Mouse (Mus musculus): ENCODE results near the gene Fezf1. TPM values are rescaled to one million over a fixed set of nuclear protein-coding genes. Genes with fewer than 3 reads are reported as not detected.

The Fezf1 gene
- polyA plus RNA-seq, 1 experiment from 2014 or later: not detected

GRCm38 (mm10) chr6:23260738-23261050 is 12.5 kb upstream of the Fezf1 start:
- ATAC-seq (replicated peaks; ENCODE audit: insufficient number of reproducible peaks, low FRiP score, low TSS enrichment): no peak
- peaks cover 59% of the 10 kb centered on the region for H3K27me3 ChIP-seq (ENCODE audit: control insufficient read depth, insufficient read depth, low read length)
- no peak overlapping the region for H3K27ac ChIP-seq (ENCODE audit: low read depth, low read length)
- no peak overlapping the region for H3K9ac ChIP-seq (ENCODE audit: low read depth, low read length)
- peak overlapping the region; percentile 39 for H3K4me2 ChIP-seq
- H3K4me1 ChIP-seq (ENCODE audit: control insufficient read depth, insufficient read depth, low read length): 0 out of 2 replicates have a peak, but pooled peaks cover 2% of the 10 kb centered on the region
- peak overlapping the region; percentile 18; the same call in 1 of the 2 replicates for H3K4me3 ChIP-seq (ENCODE audit: low read depth, low read length)
- 3% methylated on average over 9 of the region's 9 CpGs for WGBS (ENCODE audit: insufficient replicate concordance)
- H3K9me3 ChIP-seq (replicated peaks; ENCODE audit: control insufficient read depth, low read length): no peaks in the 10 kb centered on the region
- no peaks in the 10 kb centered on the region for H3K36me3 ChIP-seq (ENCODE audit: control insufficient read depth, insufficient read depth, low read length)

GRCm38 (mm10) chr6:23260016-23260737 is 12.0 kb upstream of the Fezf1 start:
- no peak; the same call in 1 of the 2 replicates for ATAC-seq (replicated peaks; ENCODE audit: insufficient number of reproducible peaks, low FRiP score, low TSS enrichment)
- H3K9ac ChIP-seq (ENCODE audit: low read depth, low read length): no peak overlapping the region
- 5% methylated on average over 36 of the region's 36 CpGs for WGBS (ENCODE audit: insufficient replicate concordance)
- peaks cover 64% of the 10 kb centered on the region for H3K27me3 ChIP-seq (ENCODE audit: control insufficient read depth, insufficient read depth, low read length)
- H3K4me3 ChIP-seq (ENCODE audit: low read depth, low read length): peak overlapping the region; percentile 18
- H3K9me3 ChIP-seq (replicated peaks; ENCODE audit: control insufficient read depth, low read length): no peaks in the 10 kb centered on the region
- 0 out of 2 replicates have a peak, but pooled peaks cover 2% of the 10 kb centered on the region for H3K4me1 ChIP-seq (ENCODE audit: control insufficient read depth, insufficient read depth, low read length)
- H3K27ac ChIP-seq (ENCODE audit: low read depth, low read length): no peak overlapping the region
- H3K4me2 ChIP-seq: peak overlapping the region; percentile 39
- no peaks in the 10 kb centered on the region for H3K36me3 ChIP-seq (ENCODE audit: control insufficient read depth, insufficient read depth, low read length)

GRCm38 (mm10) chr6:23257981-23258380 is 9.8 kb upstream of the Fezf1 start:
- Histone ChIP-seq H3K4me3 (ENCODE audit: low read depth, low read length) (no peak overlapping the region), H3K4me1 (ENCODE audit: control insufficient read depth, insufficient read depth, low read length) (0 out of 2 replicates have a peak, but pooled peaks cover 6% of the 10 kb centered on the region), H3K27me3 (ENCODE audit: control insufficient read depth, insufficient read depth, low read length) (peaks cover 84% of the 10 kb centered on the region), H3K9ac (ENCODE audit: low read depth, low read length) (no peak overlapping the region), H3K9me3 (replicated peaks; ENCODE audit: control insufficient read depth, low read length) (no peaks in the 10 kb centered on the region), H3K36me3 (ENCODE audit: control insufficient read depth, insufficient read depth, low read length) (no peaks in the 10 kb centered on the region), H3K4me2 (no peak overlapping the region), H3K27ac (ENCODE audit: low read depth, low read length) (no peak overlapping the region)
- 27% methylated on average over 3 of the region's 3 CpGs for WGBS (ENCODE audit: insufficient replicate concordance)
- no peak for ATAC-seq (replicated peaks; ENCODE audit: insufficient number of reproducible peaks, low FRiP score, low TSS enrichment)

DNA sequence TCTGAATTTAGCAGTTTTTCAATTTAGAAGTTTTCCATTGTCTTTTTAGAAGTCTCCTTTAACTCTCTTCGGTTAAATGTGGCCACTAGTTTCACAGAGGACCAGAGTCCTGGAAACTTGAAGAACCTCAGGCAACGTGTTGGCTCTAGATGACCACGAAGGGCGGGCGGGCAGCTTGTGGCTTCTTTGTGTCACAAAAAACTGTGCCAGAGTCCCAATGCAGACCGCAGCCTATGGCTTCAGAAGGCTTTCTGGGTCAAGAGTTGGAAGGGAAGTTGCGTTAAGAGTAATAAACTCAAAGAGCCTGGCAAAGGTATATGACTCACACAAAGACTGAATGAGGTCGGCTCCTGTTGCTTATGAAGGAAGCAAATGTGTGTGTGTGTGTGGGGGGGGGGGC is 7.0 kb upstream of the Fezf1 start:
- no peaks in the 10 kb centered on the region for H3K36me3 ChIP-seq (ENCODE audit: control insufficient read depth, insufficient read depth, low read length)
- no peak for ATAC-seq (replicated peaks; ENCODE audit: insufficient number of reproducible peaks, low FRiP score, low TSS enrichment)
- WGBS (ENCODE audit: insufficient replicate concordance): 4% methylated on average over 8 of the region's 8 CpGs

DNA sequence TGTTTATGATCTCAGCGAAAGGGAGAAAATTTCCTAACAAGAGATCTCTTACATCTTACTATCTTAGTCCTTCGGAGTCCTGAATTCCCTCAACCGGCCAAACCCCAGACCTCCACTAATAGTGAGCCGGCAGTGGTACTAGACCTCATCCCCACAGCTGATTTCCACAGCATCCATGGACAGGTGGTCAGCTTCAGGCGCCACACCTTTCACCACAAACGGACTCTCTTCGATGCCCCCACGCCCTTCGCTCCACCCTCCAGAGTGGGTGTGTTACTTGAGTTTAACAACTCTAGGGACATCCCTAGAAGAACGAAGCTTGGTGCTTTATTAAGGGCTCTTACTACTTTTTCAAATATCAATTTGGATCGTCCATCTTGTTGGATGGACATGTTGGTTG is 6.5 kb upstream of the Fezf1 start:
- Histone ChIP-seq H3K9ac (ENCODE audit: low read depth, low read length) (no peak overlapping the region), H3K4me1 (ENCODE audit: control insufficient read depth, insufficient read depth, low read length) (0 out of 2 replicates have a peak, but pooled peaks cover 4% of the 10 kb centered on the region), H3K27me3 (ENCODE audit: control insufficient read depth, insufficient read depth, low read length) (peaks cover 82% of the 10 kb centered on the region), H3K4me3 (ENCODE audit: low read depth, low read length) (no peak overlapping the region), H3K36me3 (ENCODE audit: control insufficient read depth, insufficient read depth, low read length) (no peaks in the 10 kb centered on the region), H3K27ac (ENCODE audit: low read depth, low read length) (no peak overlapping the region), H3K9me3 (replicated peaks; ENCODE audit: control insufficient read depth, low read length) (no peaks in the 10 kb centered on the region), H3K4me2 (no peak overlapping the region)
- ATAC-seq (replicated peaks; ENCODE audit: insufficient number of reproducible peaks, low FRiP score, low TSS enrichment): no peak
- under 1% methylated on average over 11 of the region's 11 CpGs for WGBS (ENCODE audit: insufficient replicate concordance)

More for the DNA sequence above, 7.0 kb upstream of the Fezf1 start:
- H3K27me3 ChIP-seq (ENCODE audit: control insufficient read depth, insufficient read depth, low read length): peaks cover 82% of the 10 kb centered on the region
- no peak overlapping the region for H3K4me2 ChIP-seq
- H3K9me3 ChIP-seq (replicated peaks; ENCODE audit: control insufficient read depth, low read length): no peaks in the 10 kb centered on the region
- H3K27ac ChIP-seq (ENCODE audit: low read depth, low read length): no peak overlapping the region
- H3K4me1 ChIP-seq (ENCODE audit: control insufficient read depth, insufficient read depth, low read length): 0 out of 2 replicates have a peak, but pooled peaks cover 3% of the 10 kb centered on the region
- no peak overlapping the region for H3K9ac ChIP-seq (ENCODE audit: low read depth, low read length)
- no peak overlapping the region for H3K4me3 ChIP-seq (ENCODE audit: low read depth, low read length)

- Histone ChIP-seq H3K27me3 (ENCODE audit: control insufficient read depth, insufficient read depth, low read length) (peaks cover 82% of the 10 kb centered on the region), H3K9me3 (replicated peaks; ENCODE audit: control insufficient read depth, low read length) (no peaks in the 10 kb centered on the region), H3K36me3 (ENCODE audit: control insufficient read depth, insufficient read depth, low read length) (no peaks in the 10 kb centered on the region), H3K4me3 (ENCODE audit: low read depth, low read length) (no peak overlapping the region), H3K4me1 (ENCODE audit: control insufficient read depth, insufficient read depth, low read length) (peaks cover 8% of the 10 kb centered on the region; the same call in 1 of the 2 replicates), H3K27ac (ENCODE audit: low read depth, low read length) (no peak overlapping the region), H3K9ac (ENCODE audit: low read depth, low read length) (no peak overlapping the region), H3K4me2 (no peak overlapping the region; the same call in 1 of the 2 replicates)
- WGBS (ENCODE audit: insufficient replicate concordance): under 1% methylated on average over 43 of the region's 43 CpGs
- no peak for ATAC-seq (replicated peaks; ENCODE audit: insufficient number of reproducible peaks, low FRiP score, low TSS enrichment)
These were observed 5.5 kb upstream of the Fezf1 start for GRCm38 (mm10) chr6:23253353-23254311.

DNA sequence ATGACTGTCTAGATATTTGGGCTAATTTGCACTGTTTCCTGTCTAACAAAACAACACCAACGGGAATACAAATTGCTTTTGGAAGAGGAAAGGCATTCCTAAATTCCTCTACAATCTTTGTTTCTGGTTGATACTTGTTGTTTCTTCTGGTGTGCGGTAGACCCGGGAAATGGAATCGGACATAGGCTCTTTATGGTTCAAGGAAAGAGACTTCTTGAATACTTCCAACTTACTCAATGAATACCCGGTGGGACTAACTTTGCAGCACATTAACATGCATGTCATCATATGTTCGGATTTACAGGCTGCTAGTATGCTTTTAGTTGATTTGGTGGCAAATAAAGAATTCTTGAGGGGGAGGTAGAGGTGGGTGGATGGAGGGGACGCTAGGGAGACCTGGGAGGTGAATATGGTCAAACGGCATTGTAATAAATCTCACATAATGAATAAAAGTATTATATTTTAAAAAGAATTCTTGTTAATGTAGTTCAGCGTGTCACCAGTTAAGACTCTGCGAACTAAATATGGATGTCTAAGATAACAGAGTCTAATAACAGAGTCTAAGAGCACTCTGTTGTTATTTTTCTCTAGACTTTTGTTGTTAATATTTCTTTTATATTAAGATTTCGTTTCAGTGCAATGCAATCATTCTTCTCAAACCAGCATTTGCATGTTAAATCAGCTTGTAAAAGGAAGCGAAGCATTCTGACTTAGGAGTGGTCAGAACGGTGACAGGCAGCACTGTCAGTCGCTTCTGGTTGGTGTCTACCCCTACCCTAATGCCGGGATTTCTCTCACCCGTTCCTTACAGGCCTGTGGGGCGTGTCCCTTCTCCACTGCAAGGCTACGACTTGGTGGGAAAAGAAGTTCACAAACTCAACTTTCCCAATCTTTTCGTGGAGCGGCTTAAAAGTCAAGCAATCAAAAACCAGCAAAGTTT is 4.3 kb upstream of the Fezf1 start:
- H3K27me3 ChIP-seq (ENCODE audit: control insufficient read depth, insufficient read depth, low read length): peaks cover 82% of the 10 kb centered on the region
- no peak for ATAC-seq (replicated peaks; ENCODE audit: insufficient number of reproducible peaks, low FRiP score, low TSS enrichment)
- peaks cover 11% of the 10 kb centered on the region; the same call in 1 of the 2 replicates for H3K4me1 ChIP-seq (ENCODE audit: control insufficient read depth, insufficient read depth, low read length)
- no peak overlapping the region for H3K4me3 ChIP-seq (ENCODE audit: low read depth, low read length)
- no peak overlapping the region for H3K4me2 ChIP-seq
- no peaks in the 10 kb centered on the region for H3K9me3 ChIP-seq (replicated peaks; ENCODE audit: control insufficient read depth, low read length)
- H3K36me3 ChIP-seq (ENCODE audit: control insufficient read depth, insufficient read depth, low read length): no peaks in the 10 kb centered on the region
- WGBS (ENCODE audit: insufficient replicate concordance): 3% methylated on average over 20 of the region's 20 CpGs
- no peak overlapping the region for H3K27ac ChIP-seq (ENCODE audit: low read depth, low read length)
- H3K9ac ChIP-seq (ENCODE audit: low read depth, low read length): no peak overlapping the region

- peaks cover 11% of the 10 kb centered on the region; the same call in 1 of the 2 replicates for H3K4me1 ChIP-seq (ENCODE audit: control insufficient read depth, insufficient read depth, low read length)
- ATAC-seq (replicated peaks; ENCODE audit: insufficient number of reproducible peaks, low FRiP score, low TSS enrichment): no peak
- WGBS (ENCODE audit: insufficient replicate concordance): 0% methylated on average over 3 of the region's 3 CpGs
- H3K9me3 ChIP-seq (replicated peaks; ENCODE audit: control insufficient read depth, low read length): no peaks in the 10 kb centered on the region
- H3K36me3 ChIP-seq (ENCODE audit: control insufficient read depth, insufficient read depth, low read length): no peaks in the 10 kb centered on the region
- no peak overlapping the region for H3K4me2 ChIP-seq
- H3K4me3 ChIP-seq (ENCODE audit: low read depth, low read length): no peak overlapping the region
- H3K27ac ChIP-seq (ENCODE audit: low read depth, low read length): no peak overlapping the region
- peaks cover 83% of the 10 kb centered on the region for H3K27me3 ChIP-seq (ENCODE audit: control insufficient read depth, insufficient read depth, low read length)
- H3K9ac ChIP-seq (ENCODE audit: low read depth, low read length): no peak overlapping the region
These were observed 3.3 kb upstream of the Fezf1 start for GRCm38 (mm10) chr6:23251431-23251830.

Measured in heart, embryonic 11.5 days (tissue).